Mouse (Mus musculus) lung, postnatal 0 days (tissue): Measurements from ENCODE around the gene Nrxn3.
A peak's percentile ranks its signal among the peaks of the same experiment; 100 is the strongest.

Experiments
- CTCF ChIP-seq: IDR thresholded peaks from 2 replicates; pipeline ENCODE4 v1.5.1; 2016; ENCODE audit warnings: antibody characterized with exemption, mild to moderate bottlenecking
- EP300 ChIP-seq: IDR thresholded peaks from 2 replicates; pipeline ENCODE4 v1.6.1; 2016; ENCODE audit warnings: antibody characterized with exemption, mild to moderate bottlenecking, control low read depth

DNA sequence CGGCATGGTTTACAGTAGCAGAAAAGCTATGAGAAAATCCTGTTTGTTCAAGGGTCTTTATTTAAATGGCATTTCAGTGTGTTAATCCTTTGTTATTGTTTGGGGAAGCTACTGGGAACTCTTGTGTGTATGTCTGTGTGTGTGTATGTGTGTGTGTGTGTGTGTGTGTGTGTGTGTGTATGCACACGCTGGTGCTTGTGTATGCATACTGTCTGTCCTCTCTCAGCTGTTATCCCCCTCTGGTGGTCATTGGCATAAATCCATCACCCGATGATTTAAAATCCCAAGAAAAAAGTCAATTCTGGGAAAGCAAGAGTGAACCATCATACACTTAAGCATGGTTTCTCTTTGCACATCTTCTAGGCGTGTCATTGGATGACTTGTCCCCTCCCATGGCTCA, 264.4 kb downstream of the Nrxn3 start:
- TF ChIP-seq CTCF (peak; percentile 35), EP300 (no peak)
